Mouse (Mus musculus) limb, embryonic 14.5 days (tissue): ENCODE results near the gene Pla2g5. TPM values are rescaled to one million over a fixed set of nuclear protein-coding genes. Genes with fewer than 3 reads are reported as not detected.
"Not testable (repeated sequence)": the region's sequence is repeated elsewhere in the genome, so short reads cannot be mapped to it uniquely, and the experiment has no call there.

Experiments used
- ATAC-seq: fragments of 200-750 bp; cut with Nextera tagmentation; 2 replicates; pipeline ENCODE4 v1.8.0; 2017; ENCODE audit warnings: low read depth, moderate number of reproducible peaks, moderate TSS enrichment; ENCODE audit not compliant: low FRiP score
- DNase-seq: peaks from one replicate; pipeline ENCODE4 v3.0.0-alpha.2; 2015; ENCODE audit warnings: low spot score
- H3K27ac ChIP-seq: fragments of 300-500 bp; sonication (generic); replicated peaks from 2 replicates; pipeline ENCODE4 v1.5.1; 2014; ENCODE audit warnings: low read depth, mild to moderate bottlenecking, low read length, moderate library complexity, mixed read lengths
- H3K27me3 ChIP-seq: fragments of 300-500 bp; sonication (generic); 2 replicates; pipeline ENCODE4 v1.6.1; 2014; ENCODE audit warnings: low read length, mixed read lengths; ENCODE audit not compliant: control insufficient read depth, insufficient read depth
- H3K36me3 ChIP-seq: fragments of 300-500 bp; sonication (generic); 2 replicates; pipeline ENCODE4 v1.6.1; 2014; ENCODE audit warnings: mild to moderate bottlenecking, low read length, moderate library complexity, mixed read lengths; ENCODE audit not compliant: control insufficient read depth, insufficient read depth
- H3K4me1 ChIP-seq: fragments of 300-500 bp; sonication (generic); 2 replicates; pipeline ENCODE4 v1.6.1; 2014; ENCODE audit warnings: antibody characterized with exemption, low read length, mixed read lengths; ENCODE audit not compliant: control insufficient read depth, insufficient read depth
- H3K4me2 ChIP-seq: fragments of 300-500 bp; sonication (generic); replicated peaks from 2 replicates; pipeline ENCODE4 v1.6.1; 2014; ENCODE audit warnings: low read depth, mild to moderate bottlenecking, low read length, moderate library complexity; ENCODE audit not compliant: severe bottlenecking
- H3K4me3 ChIP-seq: fragments of 300-500 bp; sonication (generic); replicated peaks from 2 replicates; pipeline ENCODE4 v1.5.1; 2014; ENCODE audit warnings: low read length
- H3K9ac ChIP-seq: fragments of 300-500 bp; sonication (generic); 2 replicates; pipeline ENCODE4 v1.6.1; 2014; ENCODE audit warnings: mild to moderate bottlenecking, low read depth, low read length, moderate library complexity; ENCODE audit not compliant: severe bottlenecking
- H3K9me3 ChIP-seq: fragments of 300-500 bp; sonication (generic); 2 replicates; pipeline ENCODE4 v1.6.1; 2016; ENCODE audit warnings: low read length; ENCODE audit not compliant: control insufficient read depth
- POLR2A ChIP-seq: fragments of 200-500 bp; IDR thresholded peaks from 2 replicates; pipeline ENCODE4 v1.8.0; 2012; ENCODE audit warnings: inconsistent platforms, mild to moderate bottlenecking, moderate library complexity, borderline replicate concordance; ENCODE audit not compliant: insufficient read depth, insufficient read length; ENCODE audit errors: extremely low read depth
- WGBS: fragments of 180-500 bp; shearing (Covaris S2); extraction: QIAGEN DNeasy Blood & Tissue Kit; methylation state at CpG from one replicate; pipeline ENCODE4 v1.1.7; 2014; 5-methylcytosine and 5-hydroxymethylcytosine counted together
- polyA plus RNA-seq, 2 experiments: library from polyadenylated mRNA; depleted of rRNA in 1 of 2; stranded (reverse) in 1 of 2; unstranded in 1 of 2; fragments of >200 nt; fragmentation: Nextera tagmentation in 1 of 2; extraction: Ambion mirVana in 1 of 2; gene quantifications; 2 replicates each; pipeline versions ENCODE4 v1.2.1 to v1.2.3; 2012 to 2014

Gene Pla2g5
- polyA plus RNA-seq (2012; rRNA removed) (1.3 and 1.7 TPM in 2 replicates), polyA plus RNA-seq (2014; fragmentation: Nextera tagmentation; extraction: Ambion mirVana) (0.62 and 0.73 TPM in 2 replicates)

- no peak for TF ChIP-seq POLR2A
Measured at GRCm38 (mm10) chr4:138863344-138863998, at the start of gene Pla2g5. Pla2g5 (minus strand) TSS chr4:138863482.

GRCm38 (mm10) chr4:138905624-138906337, 42.5 kb upstream of the Pla2g5 start:
- TF ChIP-seq POLR2A: no peak
- no peak overlapping the region for H3K9ac ChIP-seq

More at GRCm38 (mm10) chr4:138863344-138863998, at the start of gene Pla2g5:
- 70% methylated on average over 10 of the region's 10 CpGs for WGBS
- no peak for DNase-seq
- H3K9me3 ChIP-seq: no peaks in the 10 kb centered on the region
- H3K27ac ChIP-seq: no peak within 1 kb of the TSS
- H3K4me2 ChIP-seq: no peak within 1 kb of the TSS
- no peak for ATAC-seq
- no peaks in the 10 kb centered on the region for H3K4me1 ChIP-seq
- H3K36me3 ChIP-seq: no peaks in the 10 kb centered on the region
- H3K9ac ChIP-seq: no peak within 1 kb of the TSS
- H3K27me3 ChIP-seq: no peaks in the 10 kb centered on the region
- no peak within 1 kb of the TSS for H3K4me3 ChIP-seq

GRCm38 (mm10) chr4:138899361-138899760, 36.1 kb upstream of the Pla2g5 start:
- Histone ChIP-seq H3K9ac (no peak overlapping the region), H3K27ac (no peak overlapping the region), H3K27me3 (no peaks in the 10 kb centered on the region), H3K4me3 (no peak overlapping the region), H3K4me2 (no peak overlapping the region), H3K4me1 (no peaks in the 10 kb centered on the region), H3K9me3 (no peaks in the 10 kb centered on the region), H3K36me3 (peaks cover 86% of the 10 kb centered on the region)
- 84% methylated on average over 7 of the region's 7 CpGs for WGBS
- DNase-seq (no peak), ATAC-seq (no peak)
- no peak for TF ChIP-seq POLR2A

More at GRCm38 (mm10) chr4:138905624-138906337, 42.5 kb upstream of the Pla2g5 start:
- WGBS: 93% methylated on average over 18 of the region's 18 CpGs
- no peak overlapping the region for H3K4me2 ChIP-seq
- DNase-seq (no peak), ATAC-seq (no peak)
- H3K36me3 ChIP-seq: peaks cover 70% of the 10 kb centered on the region
- no peaks in the 10 kb centered on the region for H3K27me3 ChIP-seq
- H3K27ac ChIP-seq: no peak overlapping the region
- no peaks in the 10 kb centered on the region for H3K9me3 ChIP-seq
- no peak overlapping the region for H3K4me3 ChIP-seq
- no peaks in the 10 kb centered on the region for H3K4me1 ChIP-seq

- H3K36me3 ChIP-seq: peaks cover 58% of the 10 kb centered on the region
- not testable (repeated sequence) for H3K4me1 ChIP-seq, H3K27me3 ChIP-seq, DNase-seq, H3K4me2 ChIP-seq, H3K9me3 ChIP-seq, H3K9ac ChIP-seq, H3K27ac ChIP-seq, ATAC-seq, H3K4me3 ChIP-seq
- WGBS: 91% methylated on average over 11 of the region's 11 CpGs
Measured at GRCm38 (mm10) chr4:138893789-138894188, 30.5 kb upstream of the Pla2g5 start.

GRCm38 (mm10) chr4:138892655-138893054, 29.4 kb upstream of the Pla2g5 start:
- no peak overlapping the region for H3K4me2 ChIP-seq
- ATAC-seq: no peak
- no peaks in the 10 kb centered on the region for H3K9me3 ChIP-seq
- 73% methylated on average over 4 of the region's 6 CpGs for WGBS
- DNase-seq: no peak
- no peak overlapping the region for H3K4me3 ChIP-seq
- H3K36me3 ChIP-seq: peaks cover 47% of the 10 kb centered on the region
- no peak for TF ChIP-seq POLR2A
- no peak overlapping the region for H3K27ac ChIP-seq
- no peaks in the 10 kb centered on the region for H3K4me1 ChIP-seq
- H3K27me3 ChIP-seq: no peaks in the 10 kb centered on the region
- H3K9ac ChIP-seq: no peak overlapping the region
